Mouse (Mus musculus) stomach, postnatal 0 days (tissue): ENCODE results near the gene Abcc4. TPM values are rescaled to one million over a fixed set of nuclear protein-coding genes. Genes with fewer than 3 reads are reported as not detected.
A peak's percentile ranks its signal among the peaks of the same experiment; 100 is the strongest.

Experiments
- ATAC-seq: fragments of 200-750 bp; cut with Nextera tagmentation; 2 replicates; pipeline ENCODE4 v1.8.0; 2017; ENCODE audit not compliant: low FRiP score, low TSS enrichment
- DNase-seq: peaks from one replicate; pipeline ENCODE4 v3.0.0-alpha.2; 2016; ENCODE audit warnings: low spot score
- H3K27ac ChIP-seq: fragments of 300-500 bp; sonication (generic); replicated peaks from 2 replicates; pipeline ENCODE4 v1.5.1; 2014; ENCODE audit warnings: mild to moderate bottlenecking, control low read depth
- H3K27me3 ChIP-seq: fragments of 300-500 bp; sonication (generic); 2 replicates; pipeline ENCODE4 v1.6.1; 2014; ENCODE audit warnings: low read length; ENCODE audit not compliant: control insufficient read depth, insufficient read depth
- H3K36me3 ChIP-seq: fragments of 300-500 bp; sonication (generic); 2 replicates; pipeline ENCODE4 v1.6.1; 2014; ENCODE audit warnings: low read length, mixed read lengths; ENCODE audit not compliant: control insufficient read depth, insufficient read depth
- H3K4me1 ChIP-seq: fragments of 300-500 bp; sonication (generic); replicated peaks from 2 replicates; pipeline ENCODE4 v1.6.1; 2014; ENCODE audit warnings: antibody characterized with exemption; ENCODE audit not compliant: control insufficient read depth, insufficient read depth
- H3K4me2 ChIP-seq: fragments of 300-500 bp; sonication (generic); replicated peaks from 2 replicates; pipeline ENCODE4 v1.6.1; 2014; ENCODE audit warnings: low read depth, mild to moderate bottlenecking, control low read depth, moderate library complexity
- H3K4me3 ChIP-seq: fragments of 300-500 bp; sonication (generic); 2 replicates; pipeline ENCODE4 v1.5.1; 2014; ENCODE audit warnings: low read depth, low read length, control low read depth
- H3K9ac ChIP-seq: fragments of 300-500 bp; sonication (generic); 2 replicates; pipeline ENCODE4 v1.6.1; 2014; ENCODE audit warnings: mild to moderate bottlenecking, low read length, control low read depth, mixed read lengths
- H3K9me3 ChIP-seq: fragments of 300-500 bp; sonication (generic); 2 replicates; pipeline ENCODE4 v1.6.1; 2016; ENCODE audit warnings: low read length; ENCODE audit not compliant: control insufficient read depth
- CTCF ChIP-seq: IDR thresholded peaks from 2 replicates; pipeline ENCODE4 v1.5.1; 2016; ENCODE audit warnings: antibody characterized with exemption, low read depth, mild to moderate bottlenecking, moderate library complexity
- EP300 ChIP-seq: optimal IDR thresholded peaks from 2 replicates; pipeline ENCODE3; 2016; ENCODE audit warnings: antibody characterized with exemption
- WGBS: fragments of 180-500 bp; shearing (Covaris S2); extraction: QIAGEN DNeasy Blood & Tissue Kit; methylation state at CpG from one replicate; pipeline ENCODE4 v1.1.7; 2014; 5-methylcytosine and 5-hydroxymethylcytosine counted together
- polyA plus RNA-seq: library from polyadenylated mRNA; unstranded; fragments of >200 nt; fragmentation: Nextera tagmentation; extraction: Ambion mirVana; gene quantifications from 2 replicates; pipeline ENCODE4 v1.2.1, GENCODE M21; 2015

Gene Abcc4
- polyA plus RNA-seq, 1 experiment from 2014 or later = 1.9 TPM

GRCm38 (mm10) chr14:118714720-118715119 lies 8.7 kb upstream of the Abcc4 start:
- Histone ChIP-seq H3K27ac (no peak overlapping the region), H3K4me2 (no peak overlapping the region), H3K4me1 (0 out of 2 replicates have a peak, but pooled peaks cover 2% of the 10 kb centered on the region), H3K9me3 (no peaks in the 10 kb centered on the region), H3K36me3 (no peaks in the 10 kb centered on the region), H3K9ac (no peak overlapping the region), H3K4me3 (no peak overlapping the region), H3K27me3 (no peaks in the 10 kb centered on the region)
- TF ChIP-seq CTCF (no peak), EP300 (no peak)
- no peak for ATAC-seq
- WGBS = 78% methylated on average over 6 of the region's 6 CpGs
- DNase-seq = no peak

GRCm38 (mm10) chr14:118714320-118714719 lies 8.3 kb upstream of the Abcc4 start:
- ATAC-seq (no peak), DNase-seq (no peak)
- TF ChIP-seq EP300 = no peak
- TF ChIP-seq CTCF = no peak
- Histone ChIP-seq H3K4me3 (no peak overlapping the region), H3K36me3 (no peaks in the 10 kb centered on the region), H3K9me3 (no peaks in the 10 kb centered on the region), H3K9ac (no peak overlapping the region), H3K4me2 (no peak overlapping the region), H3K27ac (no peak overlapping the region), H3K27me3 (no peaks in the 10 kb centered on the region), H3K4me1 (0 out of 2 replicates have a peak, but pooled peaks cover 2% of the 10 kb centered on the region)
- WGBS = 84% methylated on average over 2 of the region's 2 CpGs

GRCm38 (mm10) chr14:118713869-118714268 lies 7.8 kb upstream of the Abcc4 start:
- Histone ChIP-seq H3K4me2 (peak overlapping the region; percentile 53), H3K9me3 (no peaks in the 10 kb centered on the region), H3K27me3 (no peaks in the 10 kb centered on the region), H3K36me3 (no peaks in the 10 kb centered on the region), H3K27ac (no peak overlapping the region), H3K9ac (no peak overlapping the region), H3K4me1 (0 out of 2 replicates have a peak, but pooled peaks cover 2% of the 10 kb centered on the region), H3K4me3 (peak overlapping the region; percentile 27; the same call in 1 of the 2 replicates)
- TF ChIP-seq CTCF (no peak), EP300 (no peak)
- DNase-seq (no peak), ATAC-seq (no peak)
- WGBS = 30% methylated on average over 8 of the region's 8 CpGs

GRCm38 (mm10) chr14:118713408-118713807 lies 7.4 kb upstream of the Abcc4 start:
- Histone ChIP-seq H3K9ac (peak overlapping the region; percentile 35; the same call in 1 of the 2 replicates), H3K4me3 (peak overlapping the region; percentile 27), H3K27me3 (no peaks in the 10 kb centered on the region), H3K27ac (no peak overlapping the region), H3K4me1 (0 out of 2 replicates have a peak, but pooled peaks cover 2% of the 10 kb centered on the region), H3K9me3 (no peaks in the 10 kb centered on the region), H3K4me2 (peak overlapping the region; percentile 53), H3K36me3 (no peaks in the 10 kb centered on the region)
- WGBS = 6% methylated on average over 18 of the region's 18 CpGs
- DNase-seq (no peak), ATAC-seq (peak; percentile 48; the same call in 1 of the 2 replicates)
- TF ChIP-seq EP300 (no peak), CTCF (no peak)

GRCm38 (mm10) chr14:118712889-118713288 lies 6.9 kb upstream of the Abcc4 start:
- WGBS = 65% methylated on average over 5 of the region's 5 CpGs
- H3K27ac ChIP-seq = no peak overlapping the region
- no peaks in the 10 kb centered on the region for H3K27me3 ChIP-seq
- H3K4me1 ChIP-seq = 0 out of 2 replicates have a peak, but pooled peaks cover 2% of the 10 kb centered on the region
- H3K9me3 ChIP-seq = no peaks in the 10 kb centered on the region
- no peaks in the 10 kb centered on the region for H3K36me3 ChIP-seq
- H3K4me3 ChIP-seq = no peak overlapping the region; the same call in 1 of the 2 replicates
- H3K4me2 ChIP-seq = peak overlapping the region; percentile 53; the same call in 1 of the 2 replicates
- no peak for DNase-seq
- no peak for TF ChIP-seq EP300
- no peak for TF ChIP-seq CTCF
- no peak for ATAC-seq
- no peak overlapping the region for H3K9ac ChIP-seq

GRCm38 (mm10) chr14:118710945-118711344 lies 4.9 kb upstream of the Abcc4 start:
- no peak overlapping the region for H3K27ac ChIP-seq
- H3K27me3 ChIP-seq = no peaks in the 10 kb centered on the region
- no peak overlapping the region for H3K9ac ChIP-seq
- no peaks in the 10 kb centered on the region for H3K9me3 ChIP-seq
- H3K4me3 ChIP-seq = no peak overlapping the region
- no peak overlapping the region for H3K4me2 ChIP-seq
- no peak for TF ChIP-seq EP300
- no peak for TF ChIP-seq CTCF
- H3K36me3 ChIP-seq = no peaks in the 10 kb centered on the region
- ATAC-seq = no peak
- 0 out of 2 replicates have a peak, but pooled peaks cover 2% of the 10 kb centered on the region for H3K4me1 ChIP-seq
- DNase-seq = no peak
